Mouse (Mus musculus): ENCODE measurements around the gene Gbx2. TPM values are rescaled to one million over a fixed set of nuclear protein-coding genes. Genes with fewer than 3 reads are reported as not detected.

The Gbx2 gene
- polyA plus RNA-seq (2017; shearing (Covaris generic)), result not detected

GRCm38 (mm10) chr1:89931120-89931519 is at the start of gene Gbx2:
Gene Gbx2, minus strand, starts transcription at chr1:89931179.

Other genes starting within 250 kb of the Gbx2 start
- gene Asb18, start 83.5 kb upstream of the Gbx2 start, polyA plus RNA-seq (2017; shearing (Covaris generic)), result not detected
- gene Iqca, start 222.2 kb upstream of the Gbx2 start, polyA plus RNA-seq (2017; shearing (Covaris generic)), result not detected

Measured in CD4-positive, CD25-positive, alpha-beta regulatory T cell, adult 9 weeks (primary cell).